Mouse (Mus musculus): ENCODE measurements around the gene Jazf1. TPM values are rescaled to one million over a fixed set of nuclear protein-coding genes. Genes with fewer than 3 reads are reported as not detected.

Jazf1 gene
- polyA plus RNA-seq, 1 experiment from 2014 or later, result 12.6 TPM

DNA sequence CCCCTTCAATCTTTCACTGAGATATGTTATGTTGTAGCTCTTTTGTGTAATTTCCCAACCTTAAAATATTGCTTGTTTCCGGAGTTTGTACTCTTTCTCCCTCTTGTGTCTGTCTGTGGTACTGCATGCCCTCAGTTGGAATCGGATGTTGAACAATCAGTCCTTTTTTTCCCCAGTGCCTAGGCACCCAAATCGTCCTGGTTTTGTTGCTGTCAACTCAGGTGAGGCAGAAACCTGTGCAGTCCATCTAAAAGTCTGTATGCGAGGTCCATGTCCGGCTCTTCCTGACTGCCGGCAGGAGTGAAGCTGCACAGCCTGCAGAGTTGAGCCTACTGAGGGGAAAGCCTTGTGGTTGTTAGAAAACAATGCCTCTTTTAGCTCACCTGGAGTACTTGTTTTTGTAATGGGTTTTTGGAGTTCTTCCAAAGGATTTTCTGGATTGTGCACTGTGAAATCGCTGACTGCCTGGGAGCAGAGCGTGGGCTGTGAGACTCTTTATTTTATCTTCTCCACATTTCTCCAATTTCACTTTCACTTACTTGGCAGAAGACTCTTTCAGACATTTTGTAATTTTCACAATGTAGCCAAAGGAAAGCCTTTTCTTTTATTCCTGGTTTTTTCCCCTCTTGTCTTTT, 343.5 kb downstream of the Jazf1 start:
- Histone ChIP-seq H3K36me3 (ENCODE audit: control insufficient read depth, insufficient read depth) (peaks cover 12% of the 10 kb centered on the region; the same call in 1 of the 2 replicates), H3K4me1 (ENCODE audit: control insufficient read depth, insufficient read depth, low read length) (0 out of 2 replicates have a peak, but pooled peaks cover 2% of the 10 kb centered on the region)

More for the DNA sequence above, 343.5 kb downstream of the Jazf1 start:
- no peak for ATAC-seq (replicated peaks; ENCODE audit: extremely low read depth, insufficient read depth, low FRiP score)
- no peak overlapping the region for H3K4me2 ChIP-seq (ENCODE audit: low read depth, low read length)
- H3K4me3 ChIP-seq (ENCODE audit: low read length), result no peak overlapping the region
- no peak overlapping the region for H3K27ac ChIP-seq (ENCODE audit: low read length)
- H3K9ac ChIP-seq (ENCODE audit: low read length), result no peak overlapping the region
- no peaks in the 10 kb centered on the region for H3K27me3 ChIP-seq (ENCODE audit: control insufficient read depth, insufficient read depth, low read length)
- 54% methylated on average over 8 of the region's 8 CpGs for WGBS
- H3K9me3 ChIP-seq (replicated peaks; ENCODE audit: control insufficient read depth, low read length), result no peaks in the 10 kb centered on the region

Other genes starting within 250 kb of the Jazf1 start
- 25.4 and 29.2 TPM in 2 replicates for gene Creb5, start 218.6 kb upstream of the Jazf1 start, polyA plus RNA-seq (2015; fragmentation: Nextera tagmentation; extraction: Ambion mirVana)